In the genomic region with DNA sequence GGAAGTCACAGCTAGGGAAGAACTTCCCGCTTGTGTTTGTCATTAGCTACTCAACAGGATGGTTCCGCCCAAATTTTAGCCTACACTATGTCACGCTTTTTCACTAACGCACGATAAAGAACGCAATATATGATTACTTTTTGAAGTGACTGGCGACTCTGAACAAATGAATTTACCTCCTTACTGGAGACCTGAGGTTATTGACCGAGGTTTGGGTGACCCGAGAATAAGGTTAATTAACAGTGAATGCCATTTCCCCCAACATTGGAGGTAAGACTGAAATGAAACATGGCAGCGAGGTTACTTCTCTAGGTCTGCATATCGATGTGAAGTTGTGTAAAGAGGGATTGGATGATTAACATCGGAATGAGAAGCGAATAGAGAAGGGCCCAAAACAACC, we compare ENCODE assay signal across 9 mouse cellular contexts. TPM values are rescaled to one million over a fixed set of nuclear protein-coding genes. Genes with fewer than 3 reads are reported as not detected.
A peak's percentile ranks its signal among the peaks of the same experiment; 100 is the strongest.
DNase-seq lines count a peak whose midpoint lies in the region; ATAC-seq and TF ChIP-seq lines count a peak whose summit lies in the region.
"Had no signal": no experiment of that assay in that cellular context is flagged by ENCODE, and none has a peak within 500 bp of the region (broad histone marks: within the 10 kb centered on the region; RNA-seq: fewer than 3 reads in every experiment).

No protein-coding gene starts in this region.

- TF ChIP-seq CTCF in small intestine, adult 2 months (IDR thresholded peaks at IDR 0.05; ENCODE audit: extremely low read depth, insufficient read length, insufficient replicate concordance, low read depth, low read length): no peak

- TF ChIP-seq POLR2A in small intestine, adult 2 months (IDR thresholded peaks at IDR 0.05; ENCODE audit: low read depth, low read length): no peak

- peak overlapping the region; percentile 91 for H3K9ac ChIP-seq in lung, embryonic 16.5 days (ENCODE audit: low read length)
- H3K9ac ChIP-seq in limb, embryonic 11.5 days (ENCODE audit: low read length): peak overlapping the region; percentile 93

- peak overlapping the region; percentile 76 for H3K4me3 ChIP-seq in lung, embryonic 16.5 days (ENCODE audit: low read length)
- peak overlapping the region; percentile 88 for H3K4me3 ChIP-seq in embryonic facial prominence, embryonic 10.5 days
- peak overlapping the region; percentile 75 for H3K4me3 ChIP-seq in limb, embryonic 11.5 days (ENCODE audit: low read depth, low read length)
- H3K4me3 ChIP-seq in small intestine, adult 2 months (ENCODE audit: low read depth, low read length): peak overlapping the region; percentile 96; the same call in 1 of the 2 replicates

- H3K9me3 ChIP-seq in lung, embryonic 16.5 days (ENCODE audit: control insufficient read depth, low read length): no peaks in the 10 kb centered on the region
- H3K9me3 ChIP-seq in embryonic facial prominence, embryonic 10.5 days: no peaks in the 10 kb centered on the region
- H3K9me3 ChIP-seq in limb, embryonic 11.5 days (ENCODE audit: control insufficient read depth, low read length): no peaks in the 10 kb centered on the region

- H3K36me3 ChIP-seq in lung, embryonic 16.5 days (ENCODE audit: control insufficient read depth, insufficient read depth, low read length): no peaks in the 10 kb centered on the region
- H3K36me3 ChIP-seq in embryonic facial prominence, embryonic 10.5 days (replicated peaks): peaks cover 8% of the 10 kb centered on the region; the same call in 1 of the 2 replicates
- H3K36me3 ChIP-seq in limb, embryonic 11.5 days (ENCODE audit: control insufficient read depth, insufficient read depth, low read length): no peaks in the 10 kb centered on the region
- no peaks in the 10 kb centered on the region for H3K36me3 ChIP-seq in small intestine, adult 2 months (ENCODE audit: control insufficient read depth, insufficient read depth, low read length)

- no peak for DNase-seq in lung, postnatal 25 days (ENCODE audit: low spot score)
- DNase-seq in embryonic facial prominence, embryonic 10.5 days (ENCODE audit: low spot score): peak; percentile 13
- peak; percentile 31 for DNase-seq in limb, embryonic 11.5 days (ENCODE audit: low spot score)
- DNase-seq in thymus, postnatal 4 days: no peak
- DNase-seq in urinary bladder, adult 18-20 months (ENCODE audit: low spot score in 2 of 2): no peak

- H3K4me1 ChIP-seq in lung, embryonic 16.5 days (replicated peaks; ENCODE audit: control insufficient read depth, insufficient read depth, low read length): peaks cover 24% of the 10 kb centered on the region
- peaks cover 31% of the 10 kb centered on the region for H3K4me1 ChIP-seq in embryonic facial prominence, embryonic 10.5 days
- H3K4me1 ChIP-seq in limb, embryonic 11.5 days (ENCODE audit: control insufficient read depth, insufficient read depth, low read length): 0 out of 2 replicates have a peak, but pooled peaks cover 2% of the 10 kb centered on the region
- peaks cover 3% of the 10 kb centered on the region; the same call in 1 of the 2 replicates for H3K4me1 ChIP-seq in small intestine, adult 2 months (ENCODE audit: control insufficient read depth, insufficient read depth, insufficient read length, low read length)

- under 1% methylated on average over 13 of the region's 13 CpGs for WGBS in lung, embryonic 16.5 days
- 6% methylated on average over 13 of the region's 13 CpGs for WGBS in embryonic facial prominence, embryonic 10.5 days
- WGBS in limb, embryonic 11.5 days: under 1% methylated on average over 13 of the region's 13 CpGs
- under 1% methylated on average over 13 of the region's 13 CpGs for WGBS in small intestine, adult 2 months

- peak overlapping the region; percentile 76 for H3K4me2 ChIP-seq in lung, embryonic 16.5 days (ENCODE audit: low read depth, low read length)
- peak overlapping the region; percentile 70 for H3K4me2 ChIP-seq in limb, embryonic 11.5 days (ENCODE audit: low read depth, severe bottlenecking)

- no peaks in the 10 kb centered on the region for H3K27me3 ChIP-seq in lung, embryonic 16.5 days (ENCODE audit: control insufficient read depth, insufficient read depth, low read depth, low read length)
- H3K27me3 ChIP-seq in embryonic facial prominence, embryonic 10.5 days (replicated peaks; ENCODE audit: low read depth, poor library complexity, severe bottlenecking): no peaks in the 10 kb centered on the region
- no peaks in the 10 kb centered on the region for H3K27me3 ChIP-seq in limb, embryonic 11.5 days (ENCODE audit: control insufficient read depth, insufficient read depth, low read length)
- H3K27me3 ChIP-seq in small intestine, adult 2 months (ENCODE audit: control insufficient read depth, insufficient read depth, low read length): no peaks in the 10 kb centered on the region

- no peak overlapping the region for H3K27ac ChIP-seq in lung, embryonic 16.5 days (ENCODE audit: low read length)
- H3K27ac ChIP-seq in embryonic facial prominence, embryonic 10.5 days (replicated peaks): peak overlapping the region; percentile 97
- H3K27ac ChIP-seq in limb, embryonic 11.5 days (replicated peaks; ENCODE audit: low read depth, low read length): peak overlapping the region; percentile 93; the same call in 1 of the 2 replicates
- no peak overlapping the region for H3K27ac ChIP-seq in small intestine, adult 2 months (ENCODE audit: insufficient read depth, low read depth, low read length)

- no peak for ATAC-seq in lung, embryonic 16.5 days (ENCODE audit: low read depth)
- no peak for ATAC-seq in limb, embryonic 11.5 days (ENCODE audit: insufficient number of reproducible peaks, low FRiP score, low TSS enrichment, low read depth)
- ATAC-seq in megakaryocyte-erythroid progenitor cell, adult 5-6 weeks (replicated peaks; ENCODE audit: low FRiP score, low TSS enrichment, poor library complexity, severe bottlenecking): no peak

RNA-seq across cellular contexts. Expression of gene Gen1, which starts 0.7 kb away (rescaled TPM):
- 8.5 and 11.7 TPM in 2 replicates for polyA plus RNA-seq in lung, embryonic 16.5 days (2015; fragmentation: Nextera tagmentation; extraction: Ambion mirVana)
- polyA plus RNA-seq in embryonic facial prominence, embryonic 10.5 days (2016; fragmentation: Nextera tagmentation; extraction: Ambion mirVana): 17.2 and 20.0 TPM in 2 replicates
- polyA plus RNA-seq in limb, embryonic 11.5 days (2014; fragmentation: Nextera tagmentation; extraction: Ambion mirVana): 14.9 and 19.3 TPM in 2 replicates
- polyA plus RNA-seq in small intestine, adult 2 months (2012; rRNA removed): 0.04 and 0.18 TPM in 2 replicates
- total RNA-seq in megakaryocyte-erythroid progenitor cell, adult 5-6 weeks (2014; fragmentation: Nextera tagmentation): 21.7 and 31.0 TPM in 2 replicates
- total RNA-seq in megakaryocyte-erythroid progenitor cell, adult 5-6 weeks (2017): 18.9 and 28.7 TPM in 2 replicates

RNA-seq across cellular contexts. Expression of gene Smc6, which starts 0.8 kb away (rescaled TPM):
- polyA plus RNA-seq in lung, embryonic 16.5 days (2015; fragmentation: Nextera tagmentation; extraction: Ambion mirVana): 139 and 143 TPM in 2 replicates
- polyA plus RNA-seq in embryonic facial prominence, embryonic 10.5 days (2016; fragmentation: Nextera tagmentation; extraction: Ambion mirVana): 134 and 135 TPM in 2 replicates
- 138 and 143 TPM in 2 replicates for polyA plus RNA-seq in limb, embryonic 11.5 days (2014; fragmentation: Nextera tagmentation; extraction: Ambion mirVana)
- 0.95 and 1.4 TPM in 2 replicates for polyA plus RNA-seq in small intestine, adult 2 months (2012; rRNA removed)
- total RNA-seq in megakaryocyte-erythroid progenitor cell, adult 5-6 weeks (2014; fragmentation: Nextera tagmentation): 55.9 and 85.4 TPM in 2 replicates
- 108 and 145 TPM in 2 replicates for total RNA-seq in megakaryocyte-erythroid progenitor cell, adult 5-6 weeks (2017)

RNA-seq across cellular contexts. Expression of gene Msgn1, which starts 56.1 kb away (rescaled TPM):
- polyA plus RNA-seq in lung, embryonic 16.5 days (2015; fragmentation: Nextera tagmentation; extraction: Ambion mirVana): not detected in 2 replicates
- polyA plus RNA-seq in embryonic facial prominence, embryonic 10.5 days (2016; fragmentation: Nextera tagmentation; extraction: Ambion mirVana): not detected in 2 replicates
- polyA plus RNA-seq in limb, embryonic 11.5 days (2014; fragmentation: Nextera tagmentation; extraction: Ambion mirVana): 0.34 TPM in 1 of 2 replicates, not detected in the other
- not detected in 2 replicates for polyA plus RNA-seq in small intestine, adult 2 months (2012; rRNA removed)
- not detected in 2 replicates for total RNA-seq in megakaryocyte-erythroid progenitor cell, adult 5-6 weeks (2014; fragmentation: Nextera tagmentation)
- total RNA-seq in megakaryocyte-erythroid progenitor cell, adult 5-6 weeks (2017): not detected in 2 replicates
- polyA plus RNA-seq: large intestine, adult 2 months had no signal

Comparison
In these comparisons a context has a peak if more than half of its experiments do, and no peak if none do; other contexts are left out.
1. H3K27ac ChIP-seq: peak in embryonic facial prominence, embryonic 10.5 days (single experiment) and limb, embryonic 11.5 days (single experiment); none in lung, embryonic 16.5 days (single experiment) and small intestine, adult 2 months (single experiment).
2. DNase-seq: peak in embryonic facial prominence, embryonic 10.5 days (single experiment) and limb, embryonic 11.5 days (single experiment); none in lung, postnatal 25 days (single experiment), thymus, postnatal 4 days (single experiment) and urinary bladder, adult 18-20 months (0 of 2).
3. RNA of gene Smc6, which starts 0.8 kb away (polyA plus RNA-seq): 139 to 143 TPM in lung, embryonic 16.5 days, 138 to 143 TPM in limb, embryonic 11.5 days and 134 to 135 TPM in embryonic facial prominence, embryonic 10.5 days; 0.95 to 1.4 TPM in small intestine, adult 2 months; every median in the first group is over 10 times any median in the second.
4. Peak in every context shown above with its lines, with median percentiles within 50 percentile points of each other: H3K4me3 ChIP-seq.